8 mouse cellular contexts compared by ENCODE assay signal in the genomic region with DNA sequence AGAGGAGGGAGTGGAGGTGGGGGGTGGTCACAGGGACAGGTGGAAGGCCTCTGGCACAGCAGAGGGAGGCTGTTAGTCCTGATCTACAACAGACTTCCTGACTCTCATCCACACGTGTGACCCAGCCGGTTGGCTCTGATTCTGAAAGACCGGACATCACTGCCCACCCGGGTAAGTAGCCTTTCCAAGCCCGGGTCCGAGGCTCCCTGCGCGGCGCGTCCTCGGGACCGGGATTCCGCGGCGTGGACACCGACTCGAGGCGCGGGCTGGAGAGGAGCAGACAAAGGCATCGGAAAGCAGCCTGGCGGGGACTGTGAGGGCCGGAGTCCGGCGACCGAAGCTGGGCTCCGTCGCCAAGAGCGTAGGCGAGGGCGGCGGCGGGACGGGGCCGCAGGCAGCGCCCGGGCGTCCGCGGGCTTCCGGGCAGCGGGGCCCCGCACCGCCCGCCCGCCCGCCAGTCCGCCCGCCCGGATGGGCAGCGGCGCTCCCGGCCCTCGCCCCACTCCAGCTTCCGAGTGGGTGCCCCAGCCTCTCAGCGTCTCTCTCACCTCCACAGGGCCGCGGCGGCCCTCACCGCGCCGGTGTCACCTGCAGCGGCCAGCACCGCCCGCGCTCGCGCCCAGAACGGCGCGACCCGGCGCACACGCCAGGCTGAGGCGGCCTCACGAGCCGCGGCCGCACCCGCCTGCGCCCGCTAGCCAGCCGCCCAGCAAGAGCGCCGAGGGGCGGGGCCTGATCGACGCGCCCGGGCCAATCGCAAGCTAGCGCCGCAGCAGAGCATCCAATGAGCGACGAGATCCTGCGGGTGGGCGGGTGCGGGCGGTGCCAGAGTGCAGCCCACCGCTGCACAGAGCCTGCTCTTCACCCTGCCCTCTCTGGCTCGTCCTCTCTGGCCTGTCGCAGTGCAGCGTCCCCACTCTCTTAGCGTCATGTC. TPM values are rescaled to one million over a fixed set of nuclear protein-coding genes. Genes with fewer than 3 reads are reported as not detected.
A peak's percentile ranks its signal among the peaks of the same experiment; 100 is the strongest.
DNase-seq lines count a peak whose midpoint lies in the region; ATAC-seq and TF ChIP-seq lines count a peak whose summit lies in the region.

A gene (minus strand): TSS at position 695 of the 934 bp plus-strand sequence.

- H3K27ac ChIP-seq in heart, embryonic 11.5 days (ENCODE audit: low read depth, low read length): peak within 1 kb of the TSS; percentile 83
- peak within 1 kb of the TSS; percentile 81 for H3K27ac ChIP-seq in kidney, embryonic 16.5 days (ENCODE audit: low read length)
- H3K27ac ChIP-seq in liver, adult 2 months (replicated peaks; ENCODE audit: insufficient read depth, low read depth, low read length): peak within 1 kb of the TSS; percentile 85

- under 1% methylated on average over 82 of the region's 103 CpGs for WGBS in heart, embryonic 11.5 days (ENCODE audit: insufficient replicate concordance)
- WGBS in kidney, embryonic 16.5 days: under 1% methylated on average over 82 of the region's 103 CpGs
- under 1% methylated on average over 103 of the region's 103 CpGs for WGBS in liver, adult 2 months

- H3K79me3 ChIP-seq in C2C12 (ENCODE audit: low read depth): no peaks in the 10 kb centered on the region

- peak; percentile 98 for DNase-seq in brain, embryonic 14.5 days (ENCODE audit: low read depth)
- peak; percentile 83 for DNase-seq in liver, adult 2 months (ENCODE audit: extremely low read depth, low read depth, low spot score)
- peak; percentile 95 for DNase-seq in splenic B cell, adult 2 months (ENCODE audit: low read depth, low spot score)

- TF ChIP-seq CTCF in C2C12 (IDR thresholded peaks at IDR 0.05; ENCODE audit: control insufficient read depth, insufficient read depth, insufficient read length): no peak
- no peak for TF ChIP-seq CTCF in brain, embryonic 14.5 days (IDR thresholded peaks at IDR 0.05; ENCODE audit: borderline replicate concordance, extremely low read depth, insufficient read depth, insufficient read length)
- no peak for TF ChIP-seq CTCF in liver, adult 2 months (IDR thresholded peaks at IDR 0.05; ENCODE audit: low read depth, low read length)

- peak; percentile 100 for TF ChIP-seq POLR2A in brain, embryonic 14.5 days (IDR thresholded peaks at IDR 0.05; ENCODE audit: borderline replicate concordance, extremely low read depth, insufficient read depth, insufficient read length, poor library complexity, severe bottlenecking)
- TF ChIP-seq POLR2A in liver, adult 2 months (IDR thresholded peaks at IDR 0.05; ENCODE audit: extremely low read depth, insufficient read depth, low read length): peak; percentile 78; the same call in 1 of the 2 replicates
- peak; percentile 98 for TF ChIP-seq POLR2A in myocyte (IDR thresholded peaks at IDR 0.05; ENCODE audit: insufficient read length, low read depth)

- H3K27me3 ChIP-seq in C2C12 (ENCODE audit: control insufficient read depth, insufficient read depth, insufficient read length): no peaks in the 10 kb centered on the region
- H3K27me3 ChIP-seq in erythroblast, embryonic 14.5 days (ENCODE audit: control insufficient read depth): no peaks in the 10 kb centered on the region
- H3K27me3 ChIP-seq in heart, embryonic 11.5 days (ENCODE audit: control insufficient read depth, insufficient read depth, low read length): no peaks in the 10 kb centered on the region
- no peaks in the 10 kb centered on the region for H3K27me3 ChIP-seq in kidney, embryonic 16.5 days (ENCODE audit: insufficient read depth, low read length)
- H3K27me3 ChIP-seq in liver, adult 2 months (ENCODE audit: control insufficient read depth, insufficient read depth, low read length): no peaks in the 10 kb centered on the region
- no peaks in the 10 kb centered on the region for H3K27me3 ChIP-seq in myocyte (ENCODE audit: control insufficient read depth, insufficient read depth, insufficient read length)
- H3K27me3 ChIP-seq in splenic B cell, adult 2 months (ENCODE audit: control insufficient read depth, insufficient read depth, low read length, poor library complexity, severe bottlenecking): no peaks in the 10 kb centered on the region

- H3K36me3 ChIP-seq in C2C12 (ENCODE audit: control insufficient read depth, insufficient read depth) (peaks cover 10% of the 10 kb centered on the region), myocyte (ENCODE audit: control insufficient read depth, insufficient read depth) (no peaks in the 10 kb centered on the region)
- peaks cover 2% of the 10 kb centered on the region for H3K36me3 ChIP-seq in erythroblast, embryonic 14.5 days (ENCODE audit: control insufficient read depth)
- H3K36me3 ChIP-seq in heart, embryonic 11.5 days (ENCODE audit: control insufficient read depth, insufficient read depth, low read length): no peaks in the 10 kb centered on the region
- H3K36me3 ChIP-seq in kidney, embryonic 16.5 days (ENCODE audit: insufficient read depth, low read length): no peaks in the 10 kb centered on the region
- peaks cover 3% of the 10 kb centered on the region for H3K36me3 ChIP-seq in liver, adult 2 months (ENCODE audit: control insufficient read depth, insufficient read depth, low read length)
- H3K36me3 ChIP-seq in splenic B cell, adult 2 months (ENCODE audit: control insufficient read depth, insufficient read depth, low read length, poor library complexity, severe bottlenecking): no peaks in the 10 kb centered on the region

- H3K9ac ChIP-seq in heart, embryonic 11.5 days (ENCODE audit: low read depth, low read length): peak within 1 kb of the TSS; percentile 93
- peak within 1 kb of the TSS; percentile 94 for H3K9ac ChIP-seq in kidney, embryonic 16.5 days (replicated peaks; ENCODE audit: low read length)
- H3K9ac ChIP-seq in liver, adult 2 months (ENCODE audit: low read depth, low read length): peak within 1 kb of the TSS; percentile 89

- ATAC-seq in heart, embryonic 11.5 days (replicated peaks; ENCODE audit: insufficient number of reproducible peaks, low FRiP score, low TSS enrichment): peak; percentile 100
- ATAC-seq in kidney, embryonic 16.5 days (ENCODE audit: low FRiP score, low TSS enrichment): peak; percentile 100

- peaks cover 20% of the 10 kb centered on the region for H3K4me1 ChIP-seq in erythroblast, embryonic 14.5 days (ENCODE audit: control insufficient read depth)
- H3K4me1 ChIP-seq in heart, embryonic 11.5 days (ENCODE audit: control insufficient read depth, insufficient read depth, low read length): peaks cover 4% of the 10 kb centered on the region
- no peaks in the 10 kb centered on the region for H3K4me1 ChIP-seq in kidney, embryonic 16.5 days (ENCODE audit: insufficient read depth, low read length)
- H3K4me1 ChIP-seq in liver, adult 2 months (ENCODE audit: control insufficient read depth, insufficient read depth, low read length): no peaks in the 10 kb centered on the region

- H3K9me3 ChIP-seq in erythroblast, embryonic 14.5 days (ENCODE audit: control insufficient read depth, low read length): no peaks in the 10 kb centered on the region
- no peaks in the 10 kb centered on the region for H3K9me3 ChIP-seq in heart, embryonic 11.5 days (replicated peaks; ENCODE audit: control insufficient read depth, low read length)
- H3K9me3 ChIP-seq in kidney, embryonic 16.5 days (ENCODE audit: low read length): no peaks in the 10 kb centered on the region

- peak within 1 kb of the TSS; percentile 72 for H3ac ChIP-seq in C2C12 (ENCODE audit: control insufficient read depth, insufficient read length, low read depth)
- peak within 1 kb of the TSS; percentile 79 for H3ac ChIP-seq in myocyte (ENCODE audit: control insufficient read depth, insufficient read length)

- peak within 1 kb of the TSS; percentile 76 for H3K4me2 ChIP-seq in heart, embryonic 11.5 days
- peak within 1 kb of the TSS; percentile 85 for H3K4me2 ChIP-seq in kidney, embryonic 16.5 days (replicated peaks; ENCODE audit: low read depth, low read length)
- peak within 1 kb of the TSS; percentile 88 for H3K4me2 ChIP-seq in myocyte (ENCODE audit: low read depth)

- H3K4me3 ChIP-seq in C2C12 (ENCODE audit: insufficient read depth, poor library complexity, severe bottlenecking) (peak within 1 kb of the TSS; percentile 71), myocyte (peak within 1 kb of the TSS; percentile 34)
- peak within 1 kb of the TSS; percentile 91 for H3K4me3 ChIP-seq in erythroblast, embryonic 14.5 days (replicated peaks)
- peak within 1 kb of the TSS; percentile 87 for H3K4me3 ChIP-seq in heart, embryonic 11.5 days (ENCODE audit: low read depth, low read length)
- peak within 1 kb of the TSS; percentile 94 for H3K4me3 ChIP-seq in kidney, embryonic 16.5 days (ENCODE audit: low read length)
- H3K4me3 ChIP-seq in liver, adult 2 months (ENCODE audit: insufficient read depth, low read depth, low read length): peak within 1 kb of the TSS; percentile 79

- H3K79me2 ChIP-seq in C2C12 (ENCODE audit: control insufficient read depth, insufficient read depth): no peaks in the 10 kb centered on the region
- H3K79me2 ChIP-seq in liver, adult 2 months (ENCODE audit: control insufficient read depth, insufficient read depth, low read length): no peaks in the 10 kb centered on the region
- H3K79me2 ChIP-seq in myocyte (ENCODE audit: control insufficient read depth, insufficient read depth): no peaks in the 10 kb centered on the region

TF ChIP-seq in C2C12, 6 proteins besides CTCF, POLR2A, EP300 and RAD21:
- no peak for TF ChIP-seq USF1 (IDR thresholded peaks at IDR 0.05; ENCODE audit: low read depth)
- no peak for TF ChIP-seq FOSL1 (IDR thresholded peaks at IDR 0.05; ENCODE audit: insufficient read depth, low read length, poor library complexity, severe bottlenecking)
- TF ChIP-seq MYOG (IDR thresholded peaks at IDR 0.05; ENCODE audit: control insufficient read depth, extremely low read depth, insufficient read length): no peak

TF ChIP-seq in myocyte, 11 proteins besides CTCF, POLR2A, EP300 and RAD21:
- TF ChIP-seq SRF (IDR thresholded peaks at IDR 0.05; ENCODE audit: control insufficient read depth, insufficient read length, low read depth) (peak; percentile 29), MYOD1 (IDR thresholded peaks at IDR 0.05; ENCODE audit: control insufficient read depth in 1 of 3, insufficient read length in 2 of 3, low read depth in 2 of 3) (peak in 1 of 3 experiments; percentile 46), MAX (IDR thresholded peaks at IDR 0.05; ENCODE audit: low read depth) (no peak), MYOG (IDR thresholded peaks at IDR 0.05; ENCODE audit: control insufficient read depth in 1 of 3, insufficient read depth in 1 of 3, insufficient read length in 2 of 3, low read depth in 2 of 3) (peak in 1 of 3 experiments; percentile 52), POLR2AphosphoS2 (IDR thresholded peaks at IDR 0.05; ENCODE audit: insufficient read length, low read depth) (peak; percentile 92), E2F4 (IDR thresholded peaks at IDR 0.05; ENCODE audit: insufficient read depth) (no peak)

RNA-seq across cellular contexts. Expression of the gene that starts here (rescaled TPM):
- 3.0 TPM for polyA plus RNA-seq in C2C12 (2012; fragmentation: generic; extraction: Trizol)
- 46.2 and 56.9 TPM in 2 replicates for polyA plus RNA-seq in brain, embryonic 14.5 days (2012; rRNA removed)
- 0.05 and 0.06 TPM in 2 replicates for polyA plus RNA-seq in erythroblast, embryonic 14.5 days (2012)
- 20.6 and 20.7 TPM in 2 replicates for polyA plus RNA-seq in heart, embryonic 11.5 days (2014; fragmentation: Nextera tagmentation; extraction: Ambion mirVana)
- 22.5 and 24.8 TPM in 2 replicates for polyA plus RNA-seq in kidney, embryonic 16.5 days (2015; fragmentation: Nextera tagmentation; extraction: Ambion mirVana)
- total RNA-seq in liver, adult 2 months (2014; rRNA removed): 12.5 and 13.6 TPM in 2 replicates
- polyA plus RNA-seq in liver, adult 2 months (2012; rRNA removed): 1.3 and 1.7 TPM in 2 replicates
- 3.1 TPM for polyA plus RNA-seq in myocyte (2012; fragmentation: generic; extraction: Trizol)

Comparison
In these comparisons a context has a peak if more than half of its experiments do, and no peak if none do; other contexts are left out.
1. Peak in every context shown above with its lines: DNase-seq, ATAC-seq, H3K4me3 ChIP-seq and H3K27ac ChIP-seq.
2. H3K4me3 ChIP-seq: peak in every context shown above with its lines; median percentile 94 in kidney, embryonic 16.5 days; 91 in erythroblast, embryonic 14.5 days; 87 in heart, embryonic 11.5 days; 79 in liver, adult 2 months; 71 in C2C12; 34 in myocyte.